Mouse (Mus musculus) cerebellum, adult 11-12 months (tissue): ENCODE measurements at regions not wholly inside any gene's neighbourhood (a gene's known extent, or its start where the extent isn't known, plus 50 kb on each side); places are given as distances from the start of the nearest gene placed in this dataset.
"Not testable (repeated sequence)": the region's sequence is repeated elsewhere in the genome, so short reads cannot be mapped to it uniquely, and the experiment has no call there.

ENCODE experiments used
- DNase-seq: peaks from one replicate; pipeline ENCODE4 v3.0.0; 2022

- no peak for DNase-seq
These were observed 1067.2 kb upstream of the Aga start for GRCm38 (mm10) chr8:52444366-52444765.

- not testable (repeated sequence) for DNase-seq
These were observed 1059.8 kb upstream of the Aga start for GRCm38 (mm10) chr8:52451761-52452160.

- DNase-seq = no peak
These were observed 1055.9 kb upstream of the Aga start for GRCm38 (mm10) chr8:52455617-52456016.

GRCm38 (mm10) chr8:52456271-52456670 is 1055.3 kb upstream of the Aga start:
- no peak for DNase-seq

GRCm38 (mm10) chr8:52502396-52502795 is 1009.1 kb upstream of the Aga start:
- no peak for DNase-seq

- no peak for DNase-seq
These were observed 999.7 kb upstream of the Aga start for GRCm38 (mm10) chr8:52511790-52512189.

DNA sequence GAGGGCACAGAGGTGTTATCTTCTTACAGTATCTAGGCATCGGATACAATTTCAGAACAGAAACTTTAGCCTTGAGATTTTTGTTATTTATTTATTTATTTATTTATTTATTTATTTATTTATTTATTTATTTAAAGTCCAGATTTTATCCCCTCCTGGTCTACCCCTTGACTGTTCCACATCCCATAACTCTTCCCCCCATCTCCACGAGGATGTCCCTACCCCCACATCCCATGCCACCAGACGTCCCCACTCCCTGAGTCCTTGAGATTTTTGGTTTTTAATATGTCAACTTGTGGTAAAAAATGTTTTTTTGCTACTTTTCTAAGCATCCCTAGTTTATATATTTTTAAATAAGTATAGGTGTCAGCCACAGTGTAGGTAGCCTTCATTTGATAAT is 968.2 kb upstream of the Aga start:
- DNase-seq = no peak

GRCm38 (mm10) chr8:52571166-52571832 is 940.2 kb upstream of the Aga start:
- DNase-seq = peak; percentile 94
